Mouse (Mus musculus): ENCODE results near the gene Mthfr. TPM values are rescaled to one million over a fixed set of nuclear protein-coding genes. Genes with fewer than 3 reads are reported as not detected.

Gene Mthfr
- polyA plus RNA-seq, 1 experiment from 2014 or later = 22.4 TPM

GRCm38 (mm10) chr4:148085131-148085906, 46.4 kb downstream of the Mthfr start:
- 37% methylated on average over 10 of the region's 10 CpGs for WGBS
- H3K9ac ChIP-seq = no peak overlapping the region
- H3K4me2 ChIP-seq = no peak overlapping the region
- H3K27me3 ChIP-seq = no peaks in the 10 kb centered on the region
- no peaks in the 10 kb centered on the region for H3K9me3 ChIP-seq
- H3K4me1 ChIP-seq = peaks cover 30% of the 10 kb centered on the region
- H3K36me3 ChIP-seq = peaks cover 10% of the 10 kb centered on the region
- no peak overlapping the region for H3K27ac ChIP-seq
- no peak for ATAC-seq (ENCODE audit: insufficient number of reproducible peaks, insufficient read depth, low FRiP score, low TSS enrichment, low read depth)
- no peak overlapping the region for H3K4me3 ChIP-seq

- Histone ChIP-seq H3K27ac (no peak overlapping the region), H3K9ac (0 out of 2 replicates have a peak overlapping the region, but pooled peaks have one; percentile 21), H3K4me2 (no peak overlapping the region), H3K4me3 (no peak overlapping the region), H3K36me3 (peaks cover 6% of the 10 kb centered on the region), H3K27me3 (no peaks in the 10 kb centered on the region), H3K9me3 (no peaks in the 10 kb centered on the region), H3K4me1 (peaks cover 30% of the 10 kb centered on the region)
- 63% methylated on average over 3 of the region's 3 CpGs for WGBS
- no peak for ATAC-seq (ENCODE audit: insufficient number of reproducible peaks, insufficient read depth, low FRiP score, low TSS enrichment, low read depth)
Measured at GRCm38 (mm10) chr4:148085907-148086305, 47.0 kb downstream of the Mthfr start.

GRCm38 (mm10) chr4:148087091-148087906, 48.4 kb downstream of the Mthfr start:
- ATAC-seq (ENCODE audit: insufficient number of reproducible peaks, insufficient read depth, low FRiP score, low TSS enrichment, low read depth) = 0 out of 2 replicates have a peak, but pooled peaks have one; percentile 8
- H3K4me2 ChIP-seq = peak overlapping the region; percentile 85
- H3K9ac ChIP-seq = peak overlapping the region; percentile 88
- H3K4me1 ChIP-seq = peaks cover 30% of the 10 kb centered on the region
- peak overlapping the region; percentile 83 for H3K4me3 ChIP-seq
- H3K9me3 ChIP-seq = no peaks in the 10 kb centered on the region
- 0 out of 2 replicates have a peak overlapping the region, but pooled peaks have one; percentile 22 for H3K27ac ChIP-seq
- 6% methylated on average over 30 of the region's 30 CpGs for WGBS
- no peaks in the 10 kb centered on the region for H3K27me3 ChIP-seq
- no peaks in the 10 kb centered on the region for H3K36me3 ChIP-seq

GRCm38 (mm10) chr4:148087907-148088527, 49.1 kb downstream of the Mthfr start, which contains the start of gene Agtrap:
TSS of gene Agtrap (minus strand) at chr4:148088031.
- Histone ChIP-seq H3K27ac (0 out of 2 replicates have a peak within 1 kb of the TSS, but pooled peaks have one; percentile 22), H3K4me3 (peak within 1 kb of the TSS; percentile 83), H3K9me3 (no peaks in the 10 kb centered on the region), H3K4me1 (peaks cover 30% of the 10 kb centered on the region), H3K36me3 (no peaks in the 10 kb centered on the region), H3K9ac (peak within 1 kb of the TSS; percentile 88), H3K27me3 (no peaks in the 10 kb centered on the region), H3K4me2 (peak within 1 kb of the TSS; percentile 85)
- ATAC-seq (ENCODE audit: insufficient number of reproducible peaks, insufficient read depth, low FRiP score, low TSS enrichment, low read depth) = peak; percentile 82; the same call in 1 of the 2 replicates
- 5% methylated on average over 34 of the region's 34 CpGs for WGBS

GRCm38 (mm10) chr4:148089166-148089565, 50.3 kb downstream of the Mthfr start:
- WGBS = 61% methylated on average over 4 of the region's 4 CpGs
- Histone ChIP-seq H3K4me1 (peaks cover 21% of the 10 kb centered on the region), H3K9ac (peak overlapping the region; percentile 51; the same call in 1 of the 2 replicates), H3K4me2 (no peak overlapping the region), H3K9me3 (no peaks in the 10 kb centered on the region), H3K4me3 (no peak overlapping the region), H3K27me3 (no peaks in the 10 kb centered on the region), H3K36me3 (no peaks in the 10 kb centered on the region), H3K27ac (no peak overlapping the region)
- ATAC-seq (ENCODE audit: insufficient number of reproducible peaks, insufficient read depth, low FRiP score, low TSS enrichment, low read depth) = no peak

GRCm38 (mm10) chr4:148091181-148091580, 52.3 kb downstream of the Mthfr start:
- ATAC-seq (ENCODE audit: insufficient number of reproducible peaks, insufficient read depth, low FRiP score, low TSS enrichment, low read depth) = no peak
- Histone ChIP-seq H3K27me3 (no peaks in the 10 kb centered on the region), H3K4me1 (peaks cover 13% of the 10 kb centered on the region), H3K27ac (no peak overlapping the region), H3K36me3 (no peaks in the 10 kb centered on the region), H3K9me3 (no peaks in the 10 kb centered on the region), H3K4me2 (no peak overlapping the region), H3K9ac (no peak overlapping the region), H3K4me3 (no peak overlapping the region)
- whole genome bisulfite sequencing = 86% methylated on average over 1 of the region's 1 CpGs

GRCm38 (mm10) chr4:148092551-148093271, 53.8 kb downstream of the Mthfr start:
- no peak overlapping the region for H3K9ac ChIP-seq
- no peak overlapping the region for H3K4me2 ChIP-seq
- no peaks in the 10 kb centered on the region for H3K36me3 ChIP-seq
- no peak overlapping the region for H3K27ac ChIP-seq
- no peak overlapping the region for H3K4me3 ChIP-seq
- no peak for ATAC-seq (ENCODE audit: insufficient number of reproducible peaks, insufficient read depth, low FRiP score, low TSS enrichment, low read depth)
- no peaks in the 10 kb centered on the region for H3K27me3 ChIP-seq
- no peaks in the 10 kb centered on the region for H3K9me3 ChIP-seq
- peaks cover 4% of the 10 kb centered on the region for H3K4me1 ChIP-seq
- WGBS = 89% methylated on average over 11 of the region's 11 CpGs

GRCm38 (mm10) chr4:148094161-148094560, 55.3 kb downstream of the Mthfr start:
- H3K36me3 ChIP-seq = no peaks in the 10 kb centered on the region
- H3K4me1 ChIP-seq = no peaks in the 10 kb centered on the region
- no peak overlapping the region for H3K4me3 ChIP-seq
- H3K4me2 ChIP-seq = no peak overlapping the region
- 86% methylated on average over 5 of the region's 5 CpGs for WGBS
- no peaks in the 10 kb centered on the region for H3K27me3 ChIP-seq
- no peak for ATAC-seq (ENCODE audit: insufficient number of reproducible peaks, insufficient read depth, low FRiP score, low TSS enrichment, low read depth)
- H3K27ac ChIP-seq = no peak overlapping the region
- no peaks in the 10 kb centered on the region for H3K9me3 ChIP-seq
- H3K9ac ChIP-seq = no peak overlapping the region

GRCm38 (mm10) chr4:148095081-148095480, 56.2 kb downstream of the Mthfr start:
- WGBS = 70% methylated on average over 4 of the region's 4 CpGs

GRCm38 (mm10) chr4:148097936-148098335, 59.1 kb downstream of the Mthfr start:
- Histone ChIP-seq H3K27me3 (peaks cover 8% of the 10 kb centered on the region), H3K27ac (no peak overlapping the region), H3K4me1 (peaks cover 12% of the 10 kb centered on the region), H3K4me3 (no peak overlapping the region), H3K9me3 (no peaks in the 10 kb centered on the region), H3K9ac (no peak overlapping the region), H3K36me3 (no peaks in the 10 kb centered on the region), H3K4me2 (no peak overlapping the region)
- WGBS = 90% methylated on average over 2 of the region's 2 CpGs
- ATAC-seq (ENCODE audit: insufficient number of reproducible peaks, insufficient read depth, low FRiP score, low TSS enrichment, low read depth) = no peak

More at GRCm38 (mm10) chr4:148095081-148095480, 56.2 kb downstream of the Mthfr start:
- H3K27ac ChIP-seq = no peak overlapping the region
- H3K27me3 ChIP-seq = no peaks in the 10 kb centered on the region
- H3K9ac ChIP-seq = no peak overlapping the region
- H3K4me1 ChIP-seq = no peaks in the 10 kb centered on the region
- no peak for ATAC-seq (ENCODE audit: insufficient number of reproducible peaks, insufficient read depth, low FRiP score, low TSS enrichment, low read depth)
- H3K4me2 ChIP-seq = no peak overlapping the region
- H3K36me3 ChIP-seq = no peaks in the 10 kb centered on the region
- no peak overlapping the region for H3K4me3 ChIP-seq
- H3K9me3 ChIP-seq = no peaks in the 10 kb centered on the region

- WGBS = 83% methylated on average over 3 of the region's 3 CpGs
- no peak for ATAC-seq (ENCODE audit: insufficient number of reproducible peaks, insufficient read depth, low FRiP score, low TSS enrichment, low read depth)
Measured at GRCm38 (mm10) chr4:148098666-148099065, 59.8 kb downstream of the Mthfr start.

More at GRCm38 (mm10) chr4:148098666-148099065, 59.8 kb downstream of the Mthfr start:
- Histone ChIP-seq H3K27me3 (peaks cover 8% of the 10 kb centered on the region), H3K4me3 (no peak overlapping the region), H3K4me2 (no peak overlapping the region), H3K27ac (no peak overlapping the region), H3K9me3 (no peaks in the 10 kb centered on the region), H3K36me3 (no peaks in the 10 kb centered on the region), H3K9ac (no peak overlapping the region), H3K4me1 (peaks cover 12% of the 10 kb centered on the region)

Data from embryonic facial prominence, embryonic 13.5 days (tissue).